Mouse (Mus musculus): Measurements from ENCODE around the gene Tet3. TPM values are rescaled to one million over a fixed set of nuclear protein-coding genes. Genes with fewer than 3 reads are reported as not detected.

Tet3 gene
- total RNA-seq, 2 experiments from 2014 or later: 17.5 to 35.6 TPM

Other genes with a start within 250 kb of the Tet3 start
- not detected in 2 replicates for gene Slc4a5, start 239.3 kb downstream of the Tet3 start, total RNA-seq (2014; fragmentation: Nextera tagmentation)
- gene Slc4a5, start 239.3 kb downstream of the Tet3 start, total RNA-seq (2017): 0.13 TPM in 1 of 2 replicates, not detected in the other
- 20.8 and 48.1 TPM in 2 replicates for gene Mthfd2, start 133.2 kb downstream of the Tet3 start, total RNA-seq (2014; fragmentation: Nextera tagmentation)
- 31.7 and 35.6 TPM in 2 replicates for gene Mthfd2, start 133.2 kb downstream of the Tet3 start, total RNA-seq (2017)
- gene Mob1a, start 133.1 kb downstream of the Tet3 start, total RNA-seq (2014; fragmentation: Nextera tagmentation): 75.2 and 76.6 TPM in 2 replicates
- 134 and 144 TPM in 2 replicates for gene Mob1a, start 133.1 kb downstream of the Tet3 start, total RNA-seq (2017)
- gene Bola3, start 109.9 kb downstream of the Tet3 start, total RNA-seq (2014; fragmentation: Nextera tagmentation): 76.1 and 91.2 TPM in 2 replicates
- 53.4 and 67.8 TPM in 2 replicates for gene Bola3, start 109.9 kb downstream of the Tet3 start, total RNA-seq (2017)
- gene Dguok, start 47.9 kb upstream of the Tet3 start, total RNA-seq (2014; fragmentation: Nextera tagmentation): 28.1 and 49.2 TPM in 2 replicates
- 19.6 and 29.3 TPM in 2 replicates for gene Dguok, start 47.9 kb upstream of the Tet3 start, total RNA-seq (2017)
- gene Actg2, start 77.2 kb upstream of the Tet3 start, total RNA-seq (2014; fragmentation: Nextera tagmentation): not detected in 2 replicates
- gene Actg2, start 77.2 kb upstream of the Tet3 start, total RNA-seq (2017): not detected in 2 replicates
- gene Stambp, start 113.6 kb upstream of the Tet3 start, total RNA-seq (2014; fragmentation: Nextera tagmentation): 23.0 and 44.8 TPM in 2 replicates
- gene Stambp, start 113.6 kb upstream of the Tet3 start, total RNA-seq (2017): 5.0 and 9.7 TPM in 2 replicates
- gene Clec4f, start 197.1 kb upstream of the Tet3 start, total RNA-seq (2014; fragmentation: Nextera tagmentation): not detected in 2 replicates
- not detected in 2 replicates for gene Clec4f, start 197.1 kb upstream of the Tet3 start, total RNA-seq (2017)
- not detected in 2 replicates for gene Cd207, start 218.8 kb upstream of the Tet3 start, total RNA-seq (2014; fragmentation: Nextera tagmentation)
- gene Cd207, start 218.8 kb upstream of the Tet3 start, total RNA-seq (2017): not detected in 2 replicates

Data from granulocyte monocyte progenitor cell, adult 5-6 weeks (primary cell).